Mouse (Mus musculus): ENCODE results near the gene Car1. TPM values are rescaled to one million over a fixed set of nuclear protein-coding genes. Genes with fewer than 3 reads are reported as not detected.
A peak's percentile ranks its signal among the peaks of the same experiment; 100 is the strongest.

Car1 gene
- polyA plus RNA-seq, 1 experiment from 2014 or later = not detected

GRCm38 (mm10) chr3:14804906-14805305 is 3.3 kb downstream of the Car1 start:
- no peaks in the 10 kb centered on the region for H3K4me1 ChIP-seq (ENCODE audit: insufficient read depth)
- no peak for ATAC-seq (ENCODE audit: insufficient read depth)
- no peaks in the 10 kb centered on the region for H3K36me3 ChIP-seq (ENCODE audit: insufficient read depth)
- DNase-seq = no peak
- H3K27ac ChIP-seq (ENCODE audit: low read depth) = no peak overlapping the region
- no peak overlapping the region for H3K4me3 ChIP-seq (ENCODE audit: low read depth, low read length)
- H3K9me3 ChIP-seq (ENCODE audit: low read depth, low read length) = no peaks in the 10 kb centered on the region
- no peak overlapping the region for H3K9ac ChIP-seq
- H3K4me2 ChIP-seq = no peak overlapping the region
- 78% methylated on average over 6 of the region's 6 CpGs for WGBS
- no peaks in the 10 kb centered on the region for H3K27me3 ChIP-seq (ENCODE audit: insufficient read depth, low read length)
- no peak for TF ChIP-seq CTCF (IDR thresholded peaks at IDR 0.05; ENCODE audit: low read depth)

DNA sequence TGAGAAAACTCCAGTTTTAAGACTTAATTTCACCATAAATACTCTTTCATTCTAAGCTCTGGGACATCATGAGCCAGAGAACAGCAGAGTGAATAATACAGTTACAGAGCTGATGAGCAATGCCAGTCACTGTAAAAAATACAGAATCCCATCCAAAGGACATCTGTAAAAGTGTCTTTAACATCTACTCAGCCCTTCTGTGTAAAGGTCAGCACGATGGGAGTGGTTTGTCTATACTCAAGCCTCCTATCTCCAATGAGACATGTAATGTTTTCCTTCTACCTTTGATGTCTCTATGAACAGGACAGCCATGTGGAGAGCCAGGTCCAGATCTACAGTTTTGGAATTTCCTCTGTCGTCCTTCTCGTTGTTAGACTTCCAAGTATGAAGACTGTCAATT is 11.1 kb downstream of the Car1 start:
- H3K36me3 ChIP-seq (ENCODE audit: insufficient read depth) = no peaks in the 10 kb centered on the region
- H3K27ac ChIP-seq (ENCODE audit: low read depth) = no peak overlapping the region
- ATAC-seq (ENCODE audit: insufficient read depth) = no peak
- no peak overlapping the region for H3K4me3 ChIP-seq (ENCODE audit: low read depth, low read length)
- WGBS = 80% methylated on average over 3 of the region's 3 CpGs
- H3K9me3 ChIP-seq (ENCODE audit: low read depth, low read length) = no peaks in the 10 kb centered on the region
- no peaks in the 10 kb centered on the region for H3K4me1 ChIP-seq (ENCODE audit: insufficient read depth)
- TF ChIP-seq CTCF (IDR thresholded peaks at IDR 0.05; ENCODE audit: low read depth) = no peak
- no peak overlapping the region for H3K9ac ChIP-seq
- H3K27me3 ChIP-seq (ENCODE audit: insufficient read depth, low read length) = no peaks in the 10 kb centered on the region
- H3K4me2 ChIP-seq = no peak overlapping the region
- DNase-seq = no peak

DNA sequence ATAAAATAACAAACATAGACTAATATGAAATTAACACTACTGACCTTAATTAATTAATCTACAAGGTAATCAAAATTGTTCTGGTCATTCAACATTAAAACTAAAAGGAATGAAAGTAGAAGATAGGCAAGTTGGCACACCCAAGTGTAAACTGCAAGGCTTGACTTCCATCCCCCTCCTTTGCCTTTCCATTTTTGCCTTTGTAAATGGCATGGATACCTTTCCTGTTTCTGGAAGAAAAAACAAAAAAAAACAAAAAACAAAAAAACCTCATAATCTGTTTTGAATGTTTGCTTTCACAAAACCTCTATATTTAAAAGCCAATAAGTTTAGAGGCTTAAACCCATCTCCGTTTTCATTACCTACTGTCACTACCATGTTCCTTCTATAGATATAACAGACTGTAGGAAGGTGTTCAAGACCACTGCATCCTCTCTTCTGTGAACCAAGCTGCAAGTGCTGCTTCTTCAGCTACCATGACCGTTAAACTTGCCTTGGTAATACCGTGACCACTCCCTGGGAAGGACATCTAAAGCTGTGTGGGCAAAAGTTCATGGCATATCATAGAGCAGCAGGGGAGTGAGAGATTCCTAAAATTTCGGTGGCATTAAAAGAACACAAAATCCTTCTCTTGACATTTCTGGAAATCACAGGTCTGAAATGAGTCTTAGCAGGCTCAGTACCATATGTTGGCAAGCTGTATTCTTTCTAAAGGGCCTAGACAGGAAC is 12.7 kb downstream of the Car1 start:
- no peak for ATAC-seq (ENCODE audit: insufficient read depth)

DNA sequence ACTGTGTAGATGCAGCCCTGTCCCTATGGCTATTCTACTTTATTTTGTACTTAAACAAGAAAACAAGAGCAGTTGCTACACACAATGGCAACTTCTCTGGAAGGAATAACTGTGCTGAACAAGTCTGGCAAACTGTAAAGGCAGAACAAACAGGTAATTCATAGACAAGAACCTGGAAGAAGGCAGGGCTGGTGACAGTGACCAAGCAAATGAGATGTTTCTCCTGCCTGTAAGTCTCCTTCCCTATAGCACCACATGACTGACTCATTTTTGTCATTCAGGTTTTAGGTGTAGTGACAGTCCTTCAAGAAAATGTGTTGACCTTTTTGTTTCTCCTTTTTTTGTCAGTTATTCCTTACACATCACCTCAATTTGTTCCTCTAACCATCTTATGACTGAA is 16.1 kb downstream of the Car1 start:
- no peak overlapping the region for H3K4me3 ChIP-seq (ENCODE audit: low read depth, low read length)
- H3K9me3 ChIP-seq (ENCODE audit: low read depth, low read length) = no peaks in the 10 kb centered on the region
- H3K4me2 ChIP-seq = no peak overlapping the region
- no peaks in the 10 kb centered on the region for H3K36me3 ChIP-seq (ENCODE audit: insufficient read depth)
- H3K9ac ChIP-seq = no peak overlapping the region
- DNase-seq (no peak), ATAC-seq (ENCODE audit: insufficient read depth) (no peak)
- no peaks in the 10 kb centered on the region for H3K4me1 ChIP-seq (ENCODE audit: insufficient read depth)
- H3K27ac ChIP-seq (ENCODE audit: low read depth) = no peak overlapping the region
- no peaks in the 10 kb centered on the region for H3K27me3 ChIP-seq (ENCODE audit: insufficient read depth, low read length)
- no peak for TF ChIP-seq CTCF (IDR thresholded peaks at IDR 0.05; ENCODE audit: low read depth)

More for the DNA sequence above, 12.7 kb downstream of the Car1 start:
- no peak for TF ChIP-seq CTCF (IDR thresholded peaks at IDR 0.05; ENCODE audit: low read depth)
- Histone ChIP-seq H3K36me3 (ENCODE audit: insufficient read depth) (no peaks in the 10 kb centered on the region), H3K27ac (ENCODE audit: low read depth) (no peak overlapping the region), H3K4me2 (no peak overlapping the region), H3K4me3 (ENCODE audit: low read depth, low read length) (no peak overlapping the region), H3K4me1 (ENCODE audit: insufficient read depth) (no peaks in the 10 kb centered on the region), H3K27me3 (ENCODE audit: insufficient read depth, low read length) (no peaks in the 10 kb centered on the region), H3K9ac (no peak overlapping the region), H3K9me3 (ENCODE audit: low read depth, low read length) (no peaks in the 10 kb centered on the region)
- 81% methylated on average over 4 of the region's 4 CpGs for whole genome bisulfite sequencing
- no peak for DNase-seq

DNA sequence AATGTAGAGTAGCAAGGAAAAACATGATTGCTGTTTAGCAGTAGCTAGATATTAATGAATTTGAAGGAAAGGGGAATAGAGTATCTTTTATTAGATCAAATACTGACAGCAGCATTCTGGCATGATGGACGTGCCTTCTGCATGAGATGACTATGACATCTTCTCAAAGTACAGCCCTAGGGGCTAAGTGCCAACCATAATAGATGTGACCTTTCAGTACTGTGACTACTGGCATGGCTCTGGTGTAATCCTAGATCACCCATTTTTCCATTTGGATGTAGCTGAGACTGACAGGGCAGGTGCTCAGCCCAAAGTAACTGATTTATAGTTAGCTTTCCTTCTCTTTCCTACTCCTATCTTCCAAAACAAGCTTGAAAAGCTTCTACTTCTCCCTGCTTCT is 20.6 kb downstream of the Car1 start:
- Histone ChIP-seq H3K27ac (ENCODE audit: low read depth) (no peak overlapping the region), H3K9me3 (ENCODE audit: low read depth, low read length) (no peaks in the 10 kb centered on the region), H3K36me3 (ENCODE audit: insufficient read depth) (no peaks in the 10 kb centered on the region), H3K27me3 (ENCODE audit: insufficient read depth, low read length) (no peaks in the 10 kb centered on the region), H3K4me1 (ENCODE audit: insufficient read depth) (no peaks in the 10 kb centered on the region), H3K4me2 (no peak overlapping the region), H3K9ac (no peak overlapping the region), H3K4me3 (ENCODE audit: low read depth, low read length) (no peak overlapping the region)
- no peak for ATAC-seq (ENCODE audit: insufficient read depth)
- TF ChIP-seq CTCF (IDR thresholded peaks at IDR 0.05; ENCODE audit: low read depth) = no peak
- no peak for DNase-seq
- 77% methylated on average over 1 of the region's 1 CpGs for WGBS

DNA sequence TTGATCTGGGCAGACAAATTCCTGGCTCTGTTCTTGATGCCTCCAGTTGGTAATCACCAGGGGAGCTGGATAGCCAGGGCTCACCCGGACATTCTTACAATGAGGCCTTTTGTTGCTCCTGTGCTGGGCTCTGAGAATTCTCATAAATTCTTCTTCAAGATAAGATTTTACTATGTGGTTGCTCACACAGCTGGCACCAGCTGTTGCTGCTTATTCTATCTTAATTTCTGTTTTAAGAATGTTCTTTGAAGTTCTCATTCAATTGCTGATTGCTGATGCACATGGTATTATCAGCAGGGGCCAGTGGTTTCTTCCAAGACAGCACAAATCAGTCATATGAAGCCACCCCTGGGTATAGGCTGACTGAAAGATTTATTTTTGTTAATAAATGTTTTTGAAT is 21.0 kb downstream of the Car1 start:
- H3K4me3 ChIP-seq (ENCODE audit: low read depth, low read length) = no peak overlapping the region
- H3K27ac ChIP-seq (ENCODE audit: low read depth) = no peak overlapping the region
- no peak overlapping the region for H3K4me2 ChIP-seq
- no peaks in the 10 kb centered on the region for H3K4me1 ChIP-seq (ENCODE audit: insufficient read depth)
- no peak overlapping the region for H3K9ac ChIP-seq
- WGBS = 27% methylated on average over 1 of the region's 1 CpGs
- ATAC-seq (ENCODE audit: insufficient read depth) = peak; percentile 73; the same call in 1 of the 2 replicates
- no peaks in the 10 kb centered on the region for H3K36me3 ChIP-seq (ENCODE audit: insufficient read depth)
- H3K9me3 ChIP-seq (ENCODE audit: low read depth, low read length) = no peaks in the 10 kb centered on the region
- peak; percentile 70 for DNase-seq
- no peaks in the 10 kb centered on the region for H3K27me3 ChIP-seq (ENCODE audit: insufficient read depth, low read length)
- TF ChIP-seq CTCF (IDR thresholded peaks at IDR 0.05; ENCODE audit: low read depth) = no peak

DNA sequence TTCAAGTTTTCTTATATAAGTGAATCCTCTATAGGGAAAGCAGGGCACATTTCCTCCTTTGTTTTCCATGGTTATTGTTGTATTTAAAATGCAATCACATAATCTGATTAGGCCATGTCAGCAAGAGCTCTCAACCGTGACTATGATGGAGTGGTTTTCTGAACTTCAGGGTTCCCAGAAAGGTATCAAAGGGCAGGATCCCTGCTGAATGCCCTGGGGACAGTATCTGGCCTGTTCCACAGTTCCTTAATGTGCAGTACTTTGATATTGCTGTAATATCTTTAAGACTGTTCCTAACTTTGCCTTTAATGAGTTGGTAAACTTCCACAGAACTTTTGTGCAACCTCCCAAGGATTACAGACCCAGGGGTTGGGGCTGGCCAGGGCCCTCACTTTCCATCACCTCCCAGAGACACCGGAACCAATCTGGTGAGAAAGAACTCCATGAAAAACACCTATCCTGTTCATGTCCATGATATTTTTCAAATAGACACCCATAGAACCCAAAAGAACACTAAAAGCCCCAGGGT is 21.6 kb downstream of the Car1 start:
- Histone ChIP-seq H3K4me3 (ENCODE audit: low read depth, low read length) (no peak overlapping the region), H3K27me3 (ENCODE audit: insufficient read depth, low read length) (no peaks in the 10 kb centered on the region), H3K9ac (no peak overlapping the region), H3K27ac (ENCODE audit: low read depth) (no peak overlapping the region), H3K9me3 (ENCODE audit: low read depth, low read length) (no peaks in the 10 kb centered on the region), H3K36me3 (ENCODE audit: insufficient read depth) (no peaks in the 10 kb centered on the region), H3K4me1 (ENCODE audit: insufficient read depth) (no peaks in the 10 kb centered on the region), H3K4me2 (no peak overlapping the region)
- WGBS = 65% methylated on average over 2 of the region's 2 CpGs
- DNase-seq = no peak
- peak; percentile 22; the same call in 1 of the 2 replicates for ATAC-seq (ENCODE audit: insufficient read depth)
- TF ChIP-seq CTCF (IDR thresholded peaks at IDR 0.05; ENCODE audit: low read depth) = no peak
